ENCODE assay signal across 14 mouse cellular contexts in genomic region chr7:75645156-75645933, GRCm38 (mm10).
A peak's percentile ranks its signal among the peaks of the same experiment; 100 is the strongest.
DNase-seq lines count a peak whose midpoint lies in the region; ATAC-seq lines count a peak whose summit lies in the region.
"Had no signal": no experiment of that assay in that cellular context is flagged by ENCODE, and none has a peak within 500 bp of the region (broad histone marks: within the 10 kb centered on the region; RNA-seq: fewer than 3 reads in every experiment).

No protein-coding gene starts in this region.

- 81% methylated on average over 5 of the region's 5 CpGs for WGBS in hindbrain, embryonic 15.5 days
- WGBS in hindbrain, embryonic 10.5 days = 85% methylated on average over 5 of the region's 5 CpGs
- 78% methylated on average over 5 of the region's 5 CpGs for WGBS in neural tube, embryonic 13.5 days
- 79% methylated on average over 5 of the region's 5 CpGs for WGBS in neural tube, embryonic 15.5 days
- 70% methylated on average over 5 of the region's 5 CpGs for WGBS in embryonic facial prominence, embryonic 15.5 days

- H3K27ac ChIP-seq in hindbrain, embryonic 15.5 days (replicated peaks) = no peak overlapping the region
- H3K27ac ChIP-seq in hindbrain, embryonic 10.5 days = no peak overlapping the region
- no peak overlapping the region for H3K27ac ChIP-seq in neural tube, embryonic 13.5 days (replicated peaks)
- H3K27ac ChIP-seq in neural tube, embryonic 15.5 days (replicated peaks) = no peak overlapping the region
- no peak overlapping the region for H3K27ac ChIP-seq in embryonic facial prominence, embryonic 15.5 days (replicated peaks)
- H3K27ac ChIP-seq: liver, embryonic 13.5 days; midbrain, embryonic 12.5 days had no signal

- ATAC-seq in hindbrain, embryonic 15.5 days (ENCODE audit: low FRiP score, low read depth) = no peak
- no peak for ATAC-seq in neural tube, embryonic 13.5 days (ENCODE audit: low read depth)
- ATAC-seq in neural tube, embryonic 15.5 days (ENCODE audit: low FRiP score) = no peak
- ATAC-seq in embryonic facial prominence, embryonic 15.5 days (ENCODE audit: insufficient number of reproducible peaks, low FRiP score, low TSS enrichment, low read depth) = no peak
- ATAC-seq: Patski had no signal

- no peaks in the 10 kb centered on the region for H3K36me3 ChIP-seq in hindbrain, embryonic 15.5 days
- no peaks in the 10 kb centered on the region for H3K36me3 ChIP-seq in hindbrain, embryonic 10.5 days
- H3K36me3 ChIP-seq in neural tube, embryonic 13.5 days = no peaks in the 10 kb centered on the region
- no peaks in the 10 kb centered on the region for H3K36me3 ChIP-seq in neural tube, embryonic 15.5 days
- H3K36me3 ChIP-seq in embryonic facial prominence, embryonic 15.5 days = no peaks in the 10 kb centered on the region
- H3K36me3 ChIP-seq: midbrain, embryonic 12.5 days had no signal

- peaks cover 17% of the 10 kb centered on the region for H3K4me1 ChIP-seq in hindbrain, embryonic 15.5 days (replicated peaks)
- peaks cover 32% of the 10 kb centered on the region for H3K4me1 ChIP-seq in hindbrain, embryonic 10.5 days (replicated peaks)
- peaks cover 43% of the 10 kb centered on the region for H3K4me1 ChIP-seq in neural tube, embryonic 13.5 days (replicated peaks)
- H3K4me1 ChIP-seq in neural tube, embryonic 15.5 days = peaks cover 22% of the 10 kb centered on the region
- H3K4me1 ChIP-seq in embryonic facial prominence, embryonic 15.5 days = peaks cover 33% of the 10 kb centered on the region

- peak overlapping the region; percentile 71; the same call in 1 of the 2 replicates for H3K4me2 ChIP-seq in hindbrain, embryonic 15.5 days
- H3K4me2 ChIP-seq in neural tube, embryonic 13.5 days = peak overlapping the region; percentile 51; the same call in 1 of the 2 replicates
- H3K4me2 ChIP-seq in neural tube, embryonic 15.5 days = no peak overlapping the region
- H3K4me2 ChIP-seq in embryonic facial prominence, embryonic 15.5 days (replicated peaks) = peak overlapping the region; percentile 46
- H3K4me2 ChIP-seq: liver, embryonic 13.5 days; midbrain, embryonic 12.5 days had no signal

- no peaks in the 10 kb centered on the region for H3K9me3 ChIP-seq in hindbrain, embryonic 15.5 days
- no peaks in the 10 kb centered on the region for H3K9me3 ChIP-seq in hindbrain, embryonic 10.5 days
- no peaks in the 10 kb centered on the region for H3K9me3 ChIP-seq in neural tube, embryonic 13.5 days
- no peaks in the 10 kb centered on the region for H3K9me3 ChIP-seq in neural tube, embryonic 15.5 days (replicated peaks)
- H3K9me3 ChIP-seq in embryonic facial prominence, embryonic 15.5 days (replicated peaks) = no peaks in the 10 kb centered on the region
- H3K9me3 ChIP-seq: liver, embryonic 13.5 days; midbrain, embryonic 12.5 days had no signal

- no peak for DNase-seq in hindbrain, embryonic 10.5 days (ENCODE audit: low spot score)
- peak; percentile 44 for DNase-seq in naive thymus-derived CD4-positive, alpha-beta T cell, adult 2 months (ENCODE audit: low read depth)
- no peak for DNase-seq in right cerebral cortex, postnatal 36 days (ENCODE audit: low spot score in 2 of 2)
- DNase-seq in cerebellum, postnatal 4 days (ENCODE audit: low spot score in 2 of 2) = no peak
- DNase-seq: cerebellum, adult 2 months; liver, embryonic 13.5 days; lung, postnatal 14 days; spleen, adult 18-20 months had no signal

- no peak overlapping the region for H3K4me3 ChIP-seq in hindbrain, embryonic 15.5 days
- no peak overlapping the region for H3K4me3 ChIP-seq in hindbrain, embryonic 10.5 days
- H3K4me3 ChIP-seq in neural tube, embryonic 13.5 days = no peak overlapping the region
- H3K4me3 ChIP-seq in neural tube, embryonic 15.5 days (replicated peaks) = no peak overlapping the region
- peak overlapping the region; percentile 41 for H3K4me3 ChIP-seq in embryonic facial prominence, embryonic 15.5 days (replicated peaks)
- H3K4me3 ChIP-seq: liver, embryonic 13.5 days; midbrain, embryonic 12.5 days had no signal

- H3K9ac ChIP-seq in hindbrain, embryonic 15.5 days = no peak overlapping the region
- H3K9ac ChIP-seq in neural tube, embryonic 13.5 days = no peak overlapping the region
- H3K9ac ChIP-seq in neural tube, embryonic 15.5 days (replicated peaks) = no peak overlapping the region
- no peak overlapping the region for H3K9ac ChIP-seq in embryonic facial prominence, embryonic 15.5 days
- H3K9ac ChIP-seq: liver, embryonic 13.5 days; midbrain, embryonic 12.5 days had no signal

- no peaks in the 10 kb centered on the region for H3K27me3 ChIP-seq in hindbrain, embryonic 15.5 days
- H3K27me3 ChIP-seq in hindbrain, embryonic 10.5 days (ENCODE audit: insufficient read depth, poor library complexity, severe bottlenecking) = no peaks in the 10 kb centered on the region
- H3K27me3 ChIP-seq in neural tube, embryonic 13.5 days = no peaks in the 10 kb centered on the region
- H3K27me3 ChIP-seq in neural tube, embryonic 15.5 days (replicated peaks) = no peaks in the 10 kb centered on the region
- H3K27me3 ChIP-seq in embryonic facial prominence, embryonic 15.5 days = no peaks in the 10 kb centered on the region
- H3K27me3 ChIP-seq: liver, embryonic 13.5 days; midbrain, embryonic 12.5 days; Patski had no signal
